Mouse (Mus musculus) kidney, postnatal 0 days (tissue): ENCODE data around the gene Aldh1l1. TPM values are rescaled to one million over a fixed set of nuclear protein-coding genes. Genes with fewer than 3 reads are reported as not detected.

Experiments used
- ATAC-seq: fragments of 200-750 bp; cut with Nextera tagmentation; replicated peaks from 2 replicates; pipeline ENCODE4 v1.8.0; 2017; ENCODE audit warnings: low read depth, moderate number of reproducible peaks, moderate TSS enrichment, moderate library complexity; ENCODE audit not compliant: low FRiP score
- DNase-seq: peaks from one replicate; pipeline ENCODE4 v3.0.0-alpha.2; 2016; ENCODE audit warnings: low spot score
- H3K27ac ChIP-seq: fragments of 300-500 bp; sonication (generic); 2 replicates; pipeline ENCODE4 v1.5.1; 2014; ENCODE audit warnings: mild to moderate bottlenecking
- H3K27me3 ChIP-seq: fragments of 300-500 bp; sonication (generic); 2 replicates; pipeline ENCODE4 v1.6.1; 2014; ENCODE audit warnings: low read length, mixed read lengths; ENCODE audit not compliant: insufficient read depth
- H3K36me3 ChIP-seq: fragments of 300-500 bp; sonication (generic); 2 replicates; pipeline ENCODE4 v1.6.1; 2014; ENCODE audit warnings: low read length, mixed read lengths; ENCODE audit not compliant: insufficient read depth
- H3K4me1 ChIP-seq: fragments of 300-500 bp; sonication (generic); replicated peaks from 2 replicates; pipeline ENCODE4 v1.6.1; 2014; ENCODE audit warnings: antibody characterized with exemption, low read length, mixed read lengths; ENCODE audit not compliant: insufficient read depth
- H3K4me2 ChIP-seq: fragments of 300-500 bp; sonication (generic); 2 replicates; pipeline ENCODE4 v1.6.1; 2014; ENCODE audit warnings: mild to moderate bottlenecking, low read length, moderate library complexity, mixed read lengths
- H3K4me3 ChIP-seq: fragments of 300-500 bp; sonication (generic); replicated peaks from 2 replicates; pipeline ENCODE4 v1.5.1; 2014; ENCODE audit warnings: low read depth, low read length
- H3K9ac ChIP-seq: fragments of 300-500 bp; sonication (generic); 2 replicates; pipeline ENCODE4 v1.6.1; 2014; ENCODE audit warnings: low read depth, low read length
- H3K9me3 ChIP-seq: fragments of 300-500 bp; sonication (generic); replicated peaks from 2 replicates; pipeline ENCODE4 v1.6.1; 2016; ENCODE audit warnings: low read length, inconsistent platforms, mixed read lengths
- CTCF ChIP-seq: IDR thresholded peaks from 2 replicates; pipeline ENCODE4 v1.5.1; 2016; ENCODE audit warnings: antibody characterized with exemption, low read depth, mild to moderate bottlenecking, moderate library complexity
- WGBS: fragments of 180-500 bp; shearing (Covaris S2); extraction: QIAGEN DNeasy Blood & Tissue Kit; methylation state at CpG from one replicate; pipeline ENCODE4 v1.1.7; 2014; 5-methylcytosine and 5-hydroxymethylcytosine counted together
- polyA plus RNA-seq: library from polyadenylated mRNA; unstranded; fragments of >200 nt; fragmentation: Nextera tagmentation; extraction: Ambion mirVana; gene quantifications from 2 replicates; pipeline ENCODE4 v1.2.1, GENCODE M21; 2015

The Aldh1l1 gene
- polyA plus RNA-seq, 1 experiment from 2014 or later = 42.8 TPM

DNA sequence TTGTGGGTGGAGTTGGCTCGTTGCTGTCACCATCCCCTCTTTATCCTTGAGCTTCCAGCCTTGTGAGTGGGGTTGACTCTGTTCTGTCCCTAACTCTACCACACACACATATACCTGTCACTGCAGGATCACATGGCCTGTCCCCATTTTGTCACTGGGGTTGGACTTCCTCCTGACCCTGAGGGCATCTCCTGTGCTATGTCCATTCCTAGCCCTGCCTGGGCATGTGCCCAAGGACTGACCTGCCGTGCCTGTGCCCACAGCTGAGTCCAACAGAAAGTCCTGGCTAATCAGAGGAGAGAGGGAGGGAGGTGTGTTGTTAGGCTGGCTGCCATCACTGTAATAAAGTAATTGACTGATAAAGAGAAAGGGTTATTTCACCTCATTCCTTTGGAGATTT, 58.2 kb downstream of the Aldh1l1 start:
- WGBS = 33% methylated on average over 2 of the region's 2 CpGs
- TF ChIP-seq CTCF = no peak
- H3K27me3 ChIP-seq = no peaks in the 10 kb centered on the region

GRCm38 (mm10) chr6:90546274-90546673, 60.0 kb downstream of the Aldh1l1 start:
- Histone ChIP-seq H3K9ac (no peak overlapping the region), H3K4me2 (no peak overlapping the region), H3K4me1 (no peaks in the 10 kb centered on the region), H3K36me3 (no peaks in the 10 kb centered on the region), H3K27ac (no peak overlapping the region), H3K4me3 (no peak overlapping the region), H3K27me3 (no peaks in the 10 kb centered on the region), H3K9me3 (no peaks in the 10 kb centered on the region)
- 62% methylated on average over 3 of the region's 3 CpGs for WGBS
- ATAC-seq = no peak
- no peak for DNase-seq
- TF ChIP-seq CTCF = no peak

More for the DNA sequence above, 58.2 kb downstream of the Aldh1l1 start:
- H3K27ac ChIP-seq = no peak overlapping the region
- no peak for DNase-seq
- H3K4me1 ChIP-seq = no peaks in the 10 kb centered on the region
- H3K36me3 ChIP-seq = no peaks in the 10 kb centered on the region
- no peak overlapping the region for H3K4me3 ChIP-seq
- H3K9me3 ChIP-seq = no peaks in the 10 kb centered on the region
- H3K4me2 ChIP-seq = no peak overlapping the region
- ATAC-seq = no peak
- H3K9ac ChIP-seq = no peak overlapping the region

- Histone ChIP-seq H3K27ac (no peak overlapping the region), H3K4me2 (no peak overlapping the region), H3K9ac (no peak overlapping the region), H3K27me3 (no peaks in the 10 kb centered on the region), H3K9me3 (no peaks in the 10 kb centered on the region), H3K36me3 (no peaks in the 10 kb centered on the region), H3K4me1 (no peaks in the 10 kb centered on the region), H3K4me3 (no peak overlapping the region)
- no peak for TF ChIP-seq CTCF
- DNase-seq = no peak
- 78% methylated on average over 3 of the region's 3 CpGs for WGBS
- ATAC-seq = no peak
Measured at GRCm38 (mm10) chr6:90547041-90547440, 60.8 kb downstream of the Aldh1l1 start.

DNA sequence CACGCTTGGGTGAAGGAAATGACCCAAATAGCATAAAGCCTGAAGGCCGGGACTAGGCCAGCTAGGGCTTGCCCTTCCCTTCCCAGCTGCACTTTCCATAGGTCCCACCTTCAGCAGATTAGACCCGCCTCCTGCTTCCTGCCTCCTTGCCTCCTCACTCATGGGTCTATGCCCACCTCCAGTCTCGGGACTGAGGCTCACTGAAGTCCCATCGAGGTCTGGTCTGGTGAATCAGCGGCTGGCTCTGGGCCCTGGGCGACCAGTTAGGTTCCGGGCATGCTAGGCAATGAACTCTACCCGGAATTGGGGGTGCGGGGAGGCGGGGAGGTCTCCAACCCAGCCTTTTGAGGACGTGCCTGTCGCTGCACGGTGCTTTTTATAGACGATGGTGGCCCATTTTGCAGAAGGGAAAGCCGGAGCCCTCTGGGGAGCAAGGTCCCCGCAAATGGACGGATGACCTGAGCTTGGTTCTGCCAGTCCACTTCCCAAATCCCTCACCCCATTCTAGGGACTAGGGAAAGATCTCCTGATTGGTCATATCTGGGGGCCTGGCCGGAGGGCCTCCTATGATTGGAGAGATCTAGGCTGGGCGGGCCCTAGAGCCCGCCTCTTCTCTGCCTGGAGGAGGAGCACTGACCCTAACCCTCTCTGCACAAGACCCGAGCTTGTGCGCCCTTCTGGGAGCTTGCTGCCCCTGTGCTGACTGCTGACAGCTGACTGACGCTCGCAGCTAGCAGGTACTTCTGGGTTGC, 64.1 kb downstream of the Aldh1l1 start:
- H3K4me1 ChIP-seq = no peaks in the 10 kb centered on the region
- TF ChIP-seq CTCF = no peak
- peak; percentile 94 for ATAC-seq
- peak overlapping the region; percentile 14; the same call in 1 of the 2 replicates for H3K9ac ChIP-seq
- DNase-seq = peak; percentile 75
- H3K4me2 ChIP-seq = peak overlapping the region; percentile 46
- H3K27ac ChIP-seq = peak overlapping the region; percentile 79
- peak overlapping the region; percentile 24 for H3K4me3 ChIP-seq
- 13% methylated on average over 25 of the region's 25 CpGs for WGBS
- no peaks in the 10 kb centered on the region for H3K27me3 ChIP-seq
- H3K9me3 ChIP-seq = no peaks in the 10 kb centered on the region
- no peaks in the 10 kb centered on the region for H3K36me3 ChIP-seq

DNA sequence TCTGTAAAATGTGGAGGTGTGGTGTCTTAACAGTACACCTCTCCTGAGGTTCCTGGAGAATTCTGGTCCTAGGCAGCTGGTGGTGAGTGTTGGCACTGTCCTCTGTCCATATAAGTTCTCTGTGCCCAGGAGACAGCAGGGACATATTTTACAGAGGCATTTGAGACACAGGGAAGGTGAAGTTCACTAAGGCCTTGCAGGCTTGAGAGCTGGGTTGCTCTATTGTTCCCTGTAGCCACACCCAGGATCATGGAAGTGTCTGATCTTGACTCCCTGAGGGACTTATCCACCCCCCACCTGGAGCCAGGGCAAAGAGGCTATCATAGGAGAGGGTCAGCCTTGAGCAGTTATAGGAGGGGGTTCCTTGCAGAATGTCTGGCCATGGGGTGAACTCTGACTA, 65.0 kb downstream of the Aldh1l1 start:
- peak overlapping the region; percentile 46 for H3K4me2 ChIP-seq
- DNase-seq (no peak), ATAC-seq (no peak)
- H3K4me3 ChIP-seq = peak overlapping the region; percentile 24; the same call in 1 of the 2 replicates
- peak overlapping the region; percentile 14; the same call in 1 of the 2 replicates for H3K9ac ChIP-seq
- peak overlapping the region; percentile 79 for H3K27ac ChIP-seq
- H3K9me3 ChIP-seq = no peaks in the 10 kb centered on the region
- H3K36me3 ChIP-seq = no peaks in the 10 kb centered on the region
- H3K27me3 ChIP-seq = no peaks in the 10 kb centered on the region
- no peak for TF ChIP-seq CTCF
- no peaks in the 10 kb centered on the region for H3K4me1 ChIP-seq

DNA sequence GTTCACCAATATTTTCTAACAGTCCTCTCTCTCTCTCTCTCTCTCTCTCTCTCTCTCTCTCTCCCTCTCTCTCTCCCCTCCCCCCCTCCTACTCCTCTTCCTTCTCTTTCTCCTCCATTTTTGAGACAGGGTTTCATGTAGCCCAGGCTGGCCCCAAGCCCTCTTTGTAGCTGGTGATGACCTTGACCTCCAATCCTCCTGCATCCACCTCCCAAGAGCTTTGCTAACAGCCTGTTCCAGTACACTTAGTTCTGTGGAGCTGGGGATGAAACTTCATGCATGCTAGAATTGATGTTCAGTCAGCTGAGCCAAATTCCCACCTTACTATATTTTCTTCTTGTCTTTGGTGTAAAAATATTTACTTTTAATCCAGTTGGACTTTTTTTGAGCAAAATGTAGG, 67.0 kb downstream of the Aldh1l1 start:
- Histone ChIP-seq H3K9ac (no peak overlapping the region), H3K4me1 (no peaks in the 10 kb centered on the region), H3K27me3 (no peaks in the 10 kb centered on the region), H3K4me2 (no peak overlapping the region), H3K36me3 (no peaks in the 10 kb centered on the region), H3K27ac (no peak overlapping the region), H3K4me3 (no peak overlapping the region), H3K9me3 (no peaks in the 10 kb centered on the region)
- TF ChIP-seq CTCF = no peak
- DNase-seq (no peak), ATAC-seq (no peak)
